Mouse (Mus musculus): ENCODE results near the gene Rec114. TPM values are rescaled to one million over a fixed set of nuclear protein-coding genes. Genes with fewer than 3 reads are reported as not detected.

Rec114 gene
- total RNA-seq, 2 experiments from 2014 or later: not detected

DNA sequence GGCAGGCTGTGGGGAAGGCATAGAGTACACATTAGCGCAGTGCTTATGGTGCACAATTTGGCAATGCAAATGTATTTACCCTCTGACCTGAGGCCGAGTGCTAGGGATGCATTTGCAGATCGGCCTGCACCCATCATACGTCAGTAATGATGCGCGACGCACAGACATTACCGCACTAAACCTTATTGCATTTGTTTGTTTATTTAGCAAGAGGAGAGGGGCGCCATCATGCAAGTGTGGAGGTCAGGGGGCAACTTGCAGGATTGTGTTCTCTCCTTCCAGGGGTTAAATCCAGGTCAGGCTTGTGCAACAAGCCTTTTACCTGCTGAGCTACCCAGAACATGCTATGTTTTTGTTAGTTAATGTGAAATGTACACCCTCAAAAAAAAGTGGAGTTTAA lies 76.5 kb downstream of the Rec114 start:
- ATAC-seq (replicated peaks; ENCODE audit: poor library complexity, severe bottlenecking): no peak

DNA sequence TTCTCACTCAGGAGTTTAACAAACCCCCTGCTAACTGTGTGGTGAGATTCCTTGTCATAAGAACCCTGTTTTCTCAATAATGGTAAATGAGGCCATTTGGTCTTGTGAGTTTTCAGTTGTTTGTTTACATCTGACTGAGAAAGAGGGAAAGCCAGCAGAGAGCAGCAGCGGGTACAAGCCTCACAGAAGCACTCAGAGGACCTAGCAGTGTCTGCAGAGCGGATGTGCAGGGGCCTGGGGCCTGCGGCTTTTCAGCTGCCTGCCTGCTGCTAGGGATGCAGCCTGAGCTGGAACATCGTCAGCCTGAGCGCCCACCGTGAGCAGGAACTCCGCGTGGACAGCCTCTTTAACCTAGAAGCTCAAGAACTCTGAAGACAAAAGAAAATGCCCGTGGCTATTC lies 77.6 kb downstream of the Rec114 start:
- ATAC-seq (replicated peaks; ENCODE audit: poor library complexity, severe bottlenecking): no peak

DNA sequence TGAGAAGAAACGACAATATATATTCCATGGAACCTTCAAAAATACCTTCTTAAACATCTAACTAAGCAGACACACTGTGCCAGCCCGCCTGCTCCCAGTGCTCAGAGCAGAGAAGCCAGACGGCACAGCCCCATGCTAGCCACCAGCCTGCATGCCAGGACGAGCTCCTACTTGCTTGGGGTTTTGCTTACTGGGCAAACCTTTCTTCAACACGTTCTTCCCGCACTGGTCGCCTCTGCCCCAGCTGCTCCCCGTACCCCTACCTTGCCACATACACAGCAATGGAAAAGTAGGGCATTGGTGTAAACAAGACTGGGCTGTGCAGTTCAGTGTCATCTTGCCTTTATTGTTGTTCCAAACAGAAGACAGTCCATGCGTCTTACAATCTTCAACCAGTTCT lies 78.3 kb downstream of the Rec114 start:
- ATAC-seq (replicated peaks; ENCODE audit: poor library complexity, severe bottlenecking): no peak

DNA sequence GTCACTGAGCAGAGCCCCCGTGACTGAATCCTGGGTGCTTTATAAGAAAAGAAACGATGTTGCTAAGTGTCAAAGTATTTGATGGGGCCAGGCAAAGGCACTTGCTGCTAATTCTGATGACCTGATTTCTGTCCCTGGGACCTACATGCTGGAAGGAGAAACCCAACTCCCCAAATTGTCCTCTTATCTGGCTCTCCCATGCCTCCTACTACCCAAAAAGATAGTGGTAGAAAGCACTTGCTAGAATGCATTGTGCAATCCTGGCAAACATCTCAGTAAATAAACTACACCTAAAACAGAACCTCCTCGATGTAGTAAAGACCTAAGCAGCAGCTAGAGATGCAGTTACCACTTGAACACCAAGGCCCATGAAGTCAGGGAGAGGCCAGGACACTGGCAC lies 81.0 kb downstream of the Rec114 start:
- ATAC-seq (replicated peaks; ENCODE audit: poor library complexity, severe bottlenecking): no peak

DNA sequence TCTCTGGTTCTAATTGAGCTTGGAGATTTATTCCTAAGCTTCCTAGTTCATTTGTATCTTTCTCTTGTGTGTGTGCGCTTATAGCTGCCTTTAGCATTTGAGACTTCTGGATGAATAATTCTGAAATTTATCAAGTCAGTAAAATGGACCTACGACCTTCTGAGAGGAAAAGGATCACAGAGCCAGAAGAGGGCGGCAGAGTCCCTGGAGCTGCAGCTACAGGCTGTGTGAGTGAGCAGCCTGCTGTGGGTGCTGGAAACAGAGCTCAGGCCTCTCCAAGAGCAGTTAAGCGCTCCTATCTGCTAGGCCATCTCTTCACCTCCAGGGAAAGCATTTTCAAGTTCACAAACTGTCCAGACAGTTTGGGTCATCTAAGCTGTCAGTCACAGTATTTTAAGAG lies 81.8 kb downstream of the Rec114 start:
- no peak for ATAC-seq (replicated peaks; ENCODE audit: poor library complexity, severe bottlenecking)

DNA sequence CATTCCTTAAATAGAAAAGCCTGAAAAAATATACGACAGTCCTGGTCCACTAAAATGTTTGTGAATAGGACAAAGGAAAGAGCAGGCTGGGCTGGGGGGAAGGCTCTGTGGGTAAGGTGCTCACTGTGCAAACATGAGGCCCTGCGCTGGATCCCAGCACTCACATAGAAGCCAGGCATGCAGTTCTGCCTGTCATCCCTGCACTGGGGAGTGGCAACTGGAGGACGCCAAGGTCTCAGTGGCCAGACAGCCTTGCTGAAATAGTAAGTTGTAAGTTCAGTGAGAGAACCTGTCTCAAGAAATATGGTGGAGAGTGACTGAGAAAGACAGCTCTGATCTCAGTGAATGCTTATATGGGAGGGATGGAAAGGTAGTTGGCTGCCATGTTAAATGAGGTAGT lies 83.1 kb downstream of the Rec114 start:
- ATAC-seq (replicated peaks; ENCODE audit: poor library complexity, severe bottlenecking): no peak

DNA sequence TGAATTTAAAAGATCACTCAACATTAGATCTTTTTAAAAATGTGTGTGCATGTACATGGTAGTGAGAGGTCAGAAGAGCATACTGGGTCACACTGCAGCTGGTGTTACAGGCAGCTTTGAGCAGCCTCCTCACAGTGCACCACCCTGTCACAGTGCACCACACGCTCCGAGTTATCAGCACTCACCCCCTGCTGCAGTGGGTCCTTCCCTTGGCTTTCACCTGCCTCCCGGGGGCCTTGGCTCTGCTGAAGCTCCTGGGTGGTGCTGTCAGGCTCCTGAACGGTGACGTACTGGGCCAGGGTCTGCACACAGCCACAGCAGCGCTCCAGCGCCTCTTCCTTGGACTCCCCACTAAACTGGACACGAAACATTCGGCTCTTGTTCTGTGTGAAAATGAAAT lies 83.8 kb downstream of the Rec114 start:
- ATAC-seq (replicated peaks; ENCODE audit: poor library complexity, severe bottlenecking): no peak

DNA sequence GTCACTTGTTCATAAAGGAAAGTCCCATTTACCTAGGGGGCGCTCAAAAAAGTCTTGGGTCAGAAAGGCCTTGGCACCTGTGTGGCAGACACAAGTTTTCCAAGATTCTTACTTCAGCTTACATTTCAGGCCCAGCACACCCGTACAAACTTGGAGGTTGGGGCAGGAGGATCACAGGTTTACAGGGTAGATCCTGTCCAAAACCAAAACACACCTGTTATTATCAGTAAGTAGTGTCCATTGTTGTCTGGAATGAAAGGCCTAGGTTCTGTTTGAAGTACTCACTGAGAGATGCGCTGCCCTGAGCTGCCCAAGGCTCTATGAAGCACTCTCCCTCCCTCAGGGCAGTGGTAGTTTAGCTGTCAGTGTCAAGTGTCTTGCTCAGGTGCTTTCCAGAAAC lies 84.4 kb downstream of the Rec114 start:
- no peak for ATAC-seq (replicated peaks; ENCODE audit: poor library complexity, severe bottlenecking)

DNA sequence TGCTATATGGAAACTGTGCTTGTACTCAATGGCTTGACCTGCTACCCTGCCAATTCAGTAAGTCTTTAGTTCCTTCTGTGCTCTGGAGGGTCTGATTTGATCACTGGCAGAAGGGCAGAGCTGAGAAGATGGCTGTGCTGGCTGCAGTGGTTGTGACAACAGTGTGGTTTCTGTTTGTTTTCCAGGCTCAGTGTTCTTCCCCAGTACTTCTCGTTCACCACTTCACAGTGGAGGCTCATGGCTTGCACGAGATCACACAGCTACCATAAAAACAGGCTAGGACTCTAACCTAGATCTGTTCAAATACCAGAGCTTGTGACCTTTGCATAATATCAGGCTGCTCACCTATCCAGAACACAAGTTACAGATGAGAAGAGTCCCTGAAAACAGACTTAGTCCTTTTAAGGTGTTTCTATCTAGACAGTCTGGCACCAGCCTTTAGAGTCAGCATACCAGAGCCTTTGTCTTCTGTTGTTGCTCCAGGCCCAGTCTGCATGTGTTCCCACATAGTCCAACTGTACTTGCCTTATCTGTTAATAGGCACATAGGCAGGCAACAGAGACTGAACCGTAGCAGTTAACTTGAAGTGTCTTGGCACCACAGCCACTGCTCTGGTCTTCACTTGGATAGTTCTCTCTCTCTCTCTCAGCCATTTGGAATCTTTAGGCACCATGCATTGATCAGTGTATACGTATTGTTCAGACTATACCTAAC lies 85.0 kb downstream of the Rec114 start:
- ATAC-seq (replicated peaks; ENCODE audit: poor library complexity, severe bottlenecking): no peak

DNA sequence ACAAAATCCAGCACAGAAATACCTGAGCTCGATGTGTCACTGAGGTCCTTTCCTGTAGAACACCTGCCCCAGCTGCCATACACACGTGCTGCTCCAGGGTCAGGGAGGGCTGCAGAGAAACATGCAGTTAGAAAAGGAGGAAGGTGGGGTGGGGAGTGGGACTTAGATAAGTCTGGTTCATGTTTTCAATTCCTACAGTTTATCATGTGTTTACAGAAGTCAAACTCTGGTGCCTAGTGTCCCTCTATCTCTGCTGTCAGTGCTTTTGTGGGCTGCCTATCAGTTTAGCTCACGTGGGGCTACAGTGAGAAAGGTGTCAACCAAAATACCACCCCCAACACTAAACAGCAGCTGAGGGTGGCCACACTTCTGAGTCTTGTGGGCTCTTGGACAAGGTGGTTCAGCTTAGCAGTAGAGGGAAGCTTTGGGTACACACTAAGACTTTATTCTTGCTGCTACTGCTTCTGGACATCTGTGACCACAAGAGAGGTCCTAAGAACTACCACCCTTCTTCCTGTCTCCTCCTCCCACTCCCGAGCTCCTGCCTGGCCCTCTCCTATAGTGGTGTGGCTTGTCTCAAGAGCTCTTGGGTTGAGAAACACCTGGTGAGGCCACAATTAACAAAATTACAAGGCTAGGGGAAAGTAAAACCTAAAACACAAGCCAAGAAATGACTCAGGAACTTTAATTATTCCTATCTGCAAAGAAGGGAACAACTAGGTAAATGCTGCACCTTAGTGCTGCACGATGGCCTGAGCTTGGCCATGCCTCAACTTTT lies 85.8 kb downstream of the Rec114 start:
- no peak for ATAC-seq (replicated peaks; ENCODE audit: poor library complexity, severe bottlenecking)

DNA sequence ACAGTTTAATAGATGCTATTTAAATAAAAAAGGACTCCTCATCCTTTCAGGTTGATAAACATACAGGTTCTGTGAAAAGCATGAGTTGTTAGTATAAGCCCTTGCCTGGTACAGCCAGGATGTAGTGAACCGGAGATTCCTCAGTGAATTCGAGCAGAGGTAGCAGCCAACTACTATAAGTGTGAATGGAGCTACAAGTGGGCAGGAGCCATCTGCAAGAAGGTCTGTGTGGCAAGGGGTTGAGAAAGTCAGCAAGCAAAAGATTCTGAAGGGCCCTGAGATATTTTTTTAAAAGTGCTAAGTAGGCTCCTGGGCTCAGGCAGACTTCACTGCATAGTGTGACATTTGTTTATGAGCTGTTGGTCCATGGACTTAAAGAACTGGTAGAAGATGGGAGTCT lies 86.9 kb downstream of the Rec114 start:
- ATAC-seq (replicated peaks; ENCODE audit: poor library complexity, severe bottlenecking): no peak

DNA sequence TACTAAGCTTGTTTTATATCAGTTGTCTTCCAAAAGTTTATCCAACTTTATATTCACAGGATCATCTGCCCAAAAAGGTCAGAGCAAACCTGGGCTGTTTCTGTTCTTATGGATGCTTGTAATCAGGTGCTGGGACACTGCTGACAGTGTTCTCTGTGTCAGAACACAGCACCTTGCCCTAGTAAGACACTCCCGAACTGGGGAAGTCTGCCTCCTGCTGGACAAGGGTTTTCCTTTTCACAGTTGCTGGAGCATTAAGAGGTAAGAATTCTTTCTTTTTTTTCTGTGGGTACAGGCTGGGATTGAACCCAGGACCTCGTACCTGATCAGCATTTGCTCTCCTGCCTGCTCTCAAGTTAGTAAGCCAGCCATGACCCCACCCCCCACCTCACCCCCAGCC lies 87.4 kb downstream of the Rec114 start:
- ATAC-seq (replicated peaks; ENCODE audit: poor library complexity, severe bottlenecking): no peak

DNA sequence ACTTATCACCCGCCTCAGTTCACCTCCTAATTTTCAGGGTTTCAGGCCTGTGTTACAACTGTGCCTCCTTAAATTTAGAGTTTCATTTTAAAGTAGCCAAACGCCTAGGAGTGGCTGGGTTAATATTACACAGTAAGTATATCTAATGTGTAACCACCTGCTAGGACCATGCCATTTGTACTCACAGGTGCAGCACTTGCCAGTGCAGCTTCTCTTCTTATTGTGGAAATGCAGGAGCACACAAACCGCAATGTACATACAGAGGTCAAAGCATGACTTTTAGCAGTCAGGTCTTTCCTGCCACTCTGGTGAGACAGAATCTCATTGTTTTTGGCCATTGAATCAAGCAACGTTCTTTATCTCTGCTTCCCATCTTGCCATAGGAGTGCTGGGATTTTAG lies 89.3 kb downstream of the Rec114 start:
- no peak for ATAC-seq (replicated peaks; ENCODE audit: poor library complexity, severe bottlenecking)

DNA sequence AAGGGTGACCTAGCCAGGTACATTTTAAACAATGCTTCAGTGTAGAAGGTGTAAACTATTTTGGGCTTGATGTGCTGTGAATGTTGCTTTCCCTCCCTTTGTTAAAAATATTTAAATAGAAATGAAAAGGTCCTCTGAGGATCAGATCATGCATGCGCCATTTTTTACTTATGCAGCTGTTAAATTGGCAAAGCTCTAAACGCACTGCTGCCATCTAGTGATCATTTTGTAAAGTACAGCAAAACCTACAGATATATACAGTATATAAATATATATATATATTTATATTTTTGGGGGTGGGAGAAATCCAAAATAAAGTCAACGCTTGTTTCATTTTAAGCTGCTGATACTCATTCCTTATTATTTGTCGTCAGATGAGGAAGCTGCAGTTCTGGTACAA lies 91.8 kb downstream of the Rec114 start:
- ATAC-seq (replicated peaks; ENCODE audit: poor library complexity, severe bottlenecking): peak; percentile 52; the same call in 1 of the 2 replicates

DNA sequence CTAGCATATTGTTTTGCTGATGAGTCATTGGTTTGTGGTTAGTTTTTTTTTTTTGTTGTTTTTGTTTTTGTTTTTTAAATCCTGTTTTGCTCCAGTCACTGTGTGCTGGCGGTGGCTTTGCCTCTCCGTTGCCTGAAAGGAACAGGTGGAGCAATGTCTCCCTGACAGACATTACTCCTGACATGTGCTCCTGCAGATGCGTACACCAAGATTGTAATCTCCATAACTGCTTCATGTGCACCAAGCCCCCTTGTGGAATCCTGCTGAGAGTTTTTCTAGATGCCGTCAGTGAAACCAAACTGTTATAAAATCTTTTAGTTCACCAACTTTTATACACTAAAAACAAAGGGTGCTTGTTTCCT lies 94.5 kb downstream of the Rec114 start:
- no peak for ATAC-seq (replicated peaks; ENCODE audit: poor library complexity, severe bottlenecking)

DNA sequence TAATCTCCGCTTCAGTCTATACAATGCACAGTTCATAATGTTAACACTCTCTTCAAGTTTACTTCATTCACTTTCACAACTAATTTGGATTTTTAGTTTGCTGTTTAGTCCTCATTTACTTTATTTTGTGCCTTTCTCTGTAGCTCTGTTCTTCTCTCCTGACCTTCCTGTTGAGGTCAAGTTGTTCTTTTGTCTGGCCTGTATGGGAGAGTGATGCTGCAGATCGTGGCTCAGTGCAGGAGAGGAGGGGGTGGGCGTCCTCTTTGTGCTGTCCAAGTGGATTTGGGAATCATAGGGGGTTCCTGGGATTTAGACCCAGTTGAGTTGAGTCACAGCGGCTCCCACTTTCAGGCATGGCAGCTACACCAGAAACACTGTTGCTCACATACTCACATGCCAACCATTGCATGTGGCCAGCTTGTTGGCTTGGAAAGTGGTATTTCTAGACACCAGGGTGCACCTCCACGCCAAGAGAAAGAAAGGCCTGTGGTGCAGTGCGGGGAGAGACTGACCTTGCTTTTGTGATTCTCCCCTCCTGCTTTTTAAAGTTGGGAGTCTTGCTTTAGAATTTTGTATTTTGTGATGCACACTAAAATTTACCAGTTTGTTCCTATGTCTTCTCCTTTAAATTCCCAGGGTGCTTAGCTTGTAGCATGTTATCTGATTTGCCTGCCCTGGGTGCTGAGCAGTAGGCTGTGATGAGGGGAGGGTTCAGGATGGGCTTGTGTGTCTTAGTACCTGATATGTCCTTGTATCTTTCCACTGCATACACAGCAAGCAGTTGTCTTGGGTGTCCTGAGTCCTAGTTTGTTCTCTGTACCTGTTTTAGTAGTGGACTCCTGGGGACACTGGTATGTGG lies 95.1 kb downstream of the Rec114 start:
- no peak for ATAC-seq (replicated peaks; ENCODE audit: poor library complexity, severe bottlenecking)

DNA sequence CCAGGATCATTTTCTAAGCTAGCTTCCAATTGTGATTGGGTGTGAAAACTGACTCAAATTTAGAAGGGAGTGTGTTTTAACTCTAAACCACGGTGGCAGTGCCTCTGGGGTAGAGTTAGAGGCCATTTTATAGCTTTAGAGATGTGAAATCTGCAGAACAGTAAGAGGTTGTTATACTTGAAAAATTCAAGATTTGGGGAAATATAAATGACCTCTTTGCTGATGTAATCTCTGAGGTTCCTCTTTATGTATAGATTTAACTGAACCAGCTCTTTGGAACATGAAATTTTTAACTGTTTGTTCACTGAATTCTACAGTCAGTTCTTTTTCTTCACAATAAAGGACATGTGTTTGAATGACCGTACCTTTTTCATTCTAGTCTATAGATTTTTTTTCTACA lies 113.3 kb downstream of the Rec114 start:
- ATAC-seq (replicated peaks; ENCODE audit: poor library complexity, severe bottlenecking): peak; percentile 63

DNA sequence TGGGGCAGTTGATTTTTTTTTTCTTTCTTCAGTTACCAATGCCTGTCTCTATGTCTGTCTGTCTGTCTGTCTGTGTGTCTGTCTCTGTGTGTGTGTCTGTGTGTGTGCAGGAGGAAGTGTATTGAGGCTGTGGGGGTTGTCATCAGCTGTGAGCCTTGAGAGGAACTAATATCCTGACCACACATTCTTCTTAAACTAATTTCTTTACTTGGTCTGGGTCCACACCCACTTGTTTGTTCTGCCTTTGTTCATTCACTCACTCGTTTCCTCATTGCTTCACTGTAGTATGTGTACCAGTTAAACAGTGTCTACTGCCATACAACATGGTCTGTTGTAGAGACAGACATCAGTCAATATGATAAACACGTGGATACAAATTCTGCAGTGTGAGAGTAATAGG lies 116.6 kb downstream of the Rec114 start:
- peak; percentile 82 for ATAC-seq (replicated peaks; ENCODE audit: poor library complexity, severe bottlenecking)

DNA sequence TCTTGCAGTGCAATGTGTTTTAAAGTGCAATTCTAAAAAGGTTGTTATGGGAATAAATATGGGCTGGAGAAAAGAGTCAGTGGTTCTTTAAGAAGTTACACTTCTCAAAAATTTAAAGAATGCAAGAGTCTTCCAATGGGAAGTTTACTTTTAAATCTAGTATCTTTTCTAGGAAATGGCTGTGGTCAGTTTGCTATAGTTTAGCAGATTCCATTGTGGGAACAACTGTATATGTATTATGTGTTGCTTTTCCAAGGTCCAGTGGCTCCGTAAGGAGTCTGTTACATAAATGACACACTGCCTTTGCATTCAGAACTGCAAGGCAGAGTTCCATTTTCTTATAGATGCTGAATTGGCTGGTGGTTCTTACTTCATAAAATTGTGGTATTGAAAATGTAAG lies 120.8 kb downstream of the Rec114 start:
- no peak for ATAC-seq (replicated peaks; ENCODE audit: poor library complexity, severe bottlenecking)

DNA sequence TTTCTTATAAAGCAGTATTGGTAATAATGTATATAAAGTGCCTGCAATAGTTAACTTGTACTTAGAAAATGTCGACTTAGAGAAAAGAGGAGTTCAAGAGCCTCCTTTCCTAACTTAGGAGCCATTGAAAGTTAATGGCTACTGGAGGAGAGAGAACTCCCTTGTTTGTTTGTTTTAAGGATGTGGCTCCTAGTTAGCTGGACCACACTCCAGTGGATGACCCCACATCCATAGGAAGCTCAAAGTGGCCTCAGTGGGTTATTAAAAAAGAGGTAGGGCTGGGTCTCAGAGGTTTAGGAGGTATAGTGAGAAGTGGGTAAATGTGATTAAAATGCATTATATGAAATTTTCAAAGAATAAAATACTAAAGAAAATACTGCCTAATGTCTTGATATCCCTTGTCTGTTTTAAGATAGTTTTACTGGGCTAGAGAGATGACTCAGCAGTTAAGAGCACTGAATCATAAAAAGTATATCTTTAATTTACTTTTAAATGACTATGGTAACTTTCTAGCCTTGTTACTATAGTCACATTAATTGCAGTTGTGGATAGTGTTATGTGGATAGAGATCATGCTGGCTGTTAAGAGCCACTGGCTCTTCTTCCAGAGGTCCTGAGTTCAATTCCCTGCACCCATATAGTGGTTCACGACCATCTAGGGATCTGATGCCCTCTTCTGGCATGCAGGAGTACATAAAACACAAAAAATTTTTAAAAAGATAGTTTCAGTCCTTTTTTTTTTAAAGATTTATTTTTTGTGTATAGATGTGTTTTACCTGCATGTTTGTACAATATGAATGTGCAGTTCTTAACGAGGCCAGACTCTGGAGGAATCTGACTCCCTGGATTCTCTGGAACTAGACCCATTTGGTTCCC lies 128.5 kb downstream of the Rec114 start:
- ATAC-seq (replicated peaks; ENCODE audit: poor library complexity, severe bottlenecking): no peak
